Comparison of ENCODE assay signal across 8 mouse cellular contexts in genomic region chr11:98966499-98967141, GRCm38 (mm10). TPM values are rescaled to one million over a fixed set of nuclear protein-coding genes. Genes with fewer than 3 reads are reported as not detected.
DNase-seq lines count a peak whose midpoint lies in the region; ATAC-seq lines count a peak whose summit lies in the region.

No protein-coding gene starts in this region.

- peak; percentile 84 for DNase-seq in 416B (ENCODE audit: low read depth)
- DNase-seq in adrenal gland, adult 18-20 months (ENCODE audit: low spot score in 2 of 2): peak; percentile 52 to 66
- DNase-seq in kidney, postnatal 4 days: peak; percentile 61 to 71
- DNase-seq in lung, postnatal 14 days: peak; percentile 73
- DNase-seq in retina, postnatal 1 day: peak; percentile 91

- no peak for ATAC-seq in embryonic facial prominence, embryonic 13.5 days (ENCODE audit: insufficient number of reproducible peaks, insufficient read depth, low FRiP score, low TSS enrichment, low read depth)
- no peak for ATAC-seq in heart, embryonic 13.5 days (ENCODE audit: extremely low read depth, insufficient number of reproducible peaks, low FRiP score, low TSS enrichment)
- no peak for ATAC-seq in inflammation-experienced regulatory T-cells, adult 6 months

- H3K36me3 ChIP-seq in embryonic facial prominence, embryonic 13.5 days: peaks cover 51% of the 10 kb centered on the region
- H3K36me3 ChIP-seq in heart, embryonic 13.5 days: peaks cover 50% of the 10 kb centered on the region

- H3K9me3 ChIP-seq in embryonic facial prominence, embryonic 13.5 days: no peaks in the 10 kb centered on the region
- no peaks in the 10 kb centered on the region for H3K9me3 ChIP-seq in heart, embryonic 13.5 days

- peaks cover 100% of the 10 kb centered on the region for H3K4me1 ChIP-seq in embryonic facial prominence, embryonic 13.5 days
- peaks cover 100% of the 10 kb centered on the region for H3K4me1 ChIP-seq in heart, embryonic 13.5 days

- no peak overlapping the region for H3K4me3 ChIP-seq in embryonic facial prominence, embryonic 13.5 days
- H3K4me3 ChIP-seq in heart, embryonic 13.5 days: no peak overlapping the region

- H3K27me3 ChIP-seq in embryonic facial prominence, embryonic 13.5 days: no peaks in the 10 kb centered on the region
- no peaks in the 10 kb centered on the region for H3K27me3 ChIP-seq in heart, embryonic 13.5 days (replicated peaks)

- H3K27ac ChIP-seq in embryonic facial prominence, embryonic 13.5 days: peak overlapping the region; percentile 73; the same call in 1 of the 2 replicates
- H3K27ac ChIP-seq in heart, embryonic 13.5 days (replicated peaks): peak overlapping the region; percentile 5; the same call in 1 of the 2 replicates

- no peak overlapping the region for H3K9ac ChIP-seq in embryonic facial prominence, embryonic 13.5 days
- H3K9ac ChIP-seq in heart, embryonic 13.5 days: peak overlapping the region; percentile 86

- peak overlapping the region; percentile 96 for H3K4me2 ChIP-seq in embryonic facial prominence, embryonic 13.5 days
- H3K4me2 ChIP-seq in heart, embryonic 13.5 days: peak overlapping the region; percentile 98; the same call in 1 of the 2 replicates

- WGBS in embryonic facial prominence, embryonic 13.5 days: 44% methylated on average over 9 of the region's 9 CpGs
- 33% methylated on average over 9 of the region's 9 CpGs for WGBS in heart, embryonic 13.5 days

RNA-seq across cellular contexts. Expression of gene Gjd3, which starts 16.2 kb away (rescaled TPM):
- not detected for total RNA-seq in adrenal gland, adult 18-20 months (2021)
- polyA plus RNA-seq in embryonic facial prominence, embryonic 13.5 days (2015; fragmentation: Nextera tagmentation; extraction: Ambion mirVana): 0.34 and 0.44 TPM in 2 replicates
- polyA plus RNA-seq in heart, embryonic 13.5 days (2015; fragmentation: Nextera tagmentation; extraction: Ambion mirVana): 1.3 and 3.3 TPM in 2 replicates
- not detected for polyA plus RNA-seq in inflammation-experienced regulatory T-cells, adult 6 months (2017; shearing (Covaris generic))

RNA-seq across cellular contexts. Expression of gene Rara, which starts 39.0 kb away (rescaled TPM):
- 10 to 100 TPM; 16.2 to 16.7 TPM for total RNA-seq in adrenal gland, adult 18-20 months (2021)
- 39.4 and 44.7 TPM in 2 replicates for polyA plus RNA-seq in embryonic facial prominence, embryonic 13.5 days (2015; fragmentation: Nextera tagmentation; extraction: Ambion mirVana)
- 27.9 and 28.3 TPM in 2 replicates for polyA plus RNA-seq in heart, embryonic 13.5 days (2015; fragmentation: Nextera tagmentation; extraction: Ambion mirVana)
- 1 to 10 TPM; 7.4 to 8.1 (median 7.6) TPM for polyA plus RNA-seq in inflammation-experienced regulatory T-cells, adult 6 months (2017; shearing (Covaris generic))

RNA-seq across cellular contexts. Expression of gene Top2a, which starts 57.4 kb away (rescaled TPM):
- total RNA-seq in adrenal gland, adult 18-20 months (2021): 1 to 10 TPM; 3.2 to 4.3 TPM
- polyA plus RNA-seq in embryonic facial prominence, embryonic 13.5 days (2015; fragmentation: Nextera tagmentation; extraction: Ambion mirVana): 272 and 279 TPM in 2 replicates
- 158 and 170 TPM in 2 replicates for polyA plus RNA-seq in heart, embryonic 13.5 days (2015; fragmentation: Nextera tagmentation; extraction: Ambion mirVana)
- polyA plus RNA-seq in inflammation-experienced regulatory T-cells, adult 6 months (2017; shearing (Covaris generic)): 100 to 1,000 TPM in 1 of 3 experiments, 10 to 100 TPM in 2; 34.9 to 332 (median 36.3) TPM

RNA-seq across cellular contexts. Expression of gene Cdc6, which starts 59.0 kb away (rescaled TPM):
- total RNA-seq in adrenal gland, adult 18-20 months (2021): under 1 TPM; 0.32 to 0.43 TPM
- polyA plus RNA-seq in embryonic facial prominence, embryonic 13.5 days (2015; fragmentation: Nextera tagmentation; extraction: Ambion mirVana): 26.9 and 31.5 TPM in 2 replicates
- polyA plus RNA-seq in heart, embryonic 13.5 days (2015; fragmentation: Nextera tagmentation; extraction: Ambion mirVana): 21.1 and 22.9 TPM in 2 replicates
- polyA plus RNA-seq in inflammation-experienced regulatory T-cells, adult 6 months (2017; shearing (Covaris generic)): 10 to 100 TPM in 1 of 3 experiments, 1 to 10 TPM in 2; 5.1 to 40.6 (median 5.2) TPM
